Mouse (Mus musculus) forebrain, embryonic 10.5 days (tissue): ENCODE measurements around the gene Morn2. TPM values are rescaled to one million over a fixed set of nuclear protein-coding genes. Genes with fewer than 3 reads are reported as not detected.
A peak's percentile ranks its signal among the peaks of the same experiment; 100 is the strongest.

Source experiments
- DNase-seq: peaks from one replicate; pipeline ENCODE4 v3.0.0-alpha.2; 2017; ENCODE audit warnings: low spot score; ENCODE audit errors: extremely low spot score
- H3K27ac ChIP-seq: fragments of 300-500 bp; sonication (generic); 2 replicates; pipeline ENCODE4 v1.5.1; 2016; ENCODE audit warnings: mild to moderate bottlenecking
- H3K27me3 ChIP-seq: fragments of 300-500 bp; sonication (generic); 2 replicates; pipeline ENCODE4 v1.6.1; 2016; ENCODE audit warnings: mild to moderate bottlenecking; ENCODE audit not compliant: poor library complexity, severe bottlenecking
- H3K36me3 ChIP-seq: fragments of 300-500 bp; sonication (generic); replicated peaks from 2 replicates; pipeline ENCODE4 v1.6.1; 2016; ENCODE audit warnings: mild to moderate bottlenecking, moderate library complexity
- H3K4me1 ChIP-seq: fragments of 300-500 bp; sonication (generic); 2 replicates; pipeline ENCODE4 v1.6.1; 2016
- H3K4me3 ChIP-seq: fragments of 300-500 bp; sonication (generic); 2 replicates; pipeline ENCODE4 v1.5.1; 2016; ENCODE audit warnings: mild to moderate bottlenecking, moderate library complexity
- H3K9me3 ChIP-seq: fragments of 300-500 bp; sonication (generic); 2 replicates; pipeline ENCODE4 v1.6.1; 2016; ENCODE audit warnings: mild to moderate bottlenecking, moderate library complexity
- WGBS: fragments of 180-500 bp; shearing (Covaris S2); methylation state at CpG from one replicate; pipeline ENCODE4 v1.1.7; 2016; 5-methylcytosine and 5-hydroxymethylcytosine counted together
- polyA plus RNA-seq: library from polyadenylated mRNA; unstranded; fragments of >200 nt; fragmentation: Nextera tagmentation; extraction: Ambion mirVana; gene quantifications from 2 replicates; pipeline ENCODE4 v1.2.1, GENCODE M21; 2016

Gene Morn2
- polyA plus RNA-seq, 1 experiment from 2014 or later, result 35.1 TPM

DNA sequence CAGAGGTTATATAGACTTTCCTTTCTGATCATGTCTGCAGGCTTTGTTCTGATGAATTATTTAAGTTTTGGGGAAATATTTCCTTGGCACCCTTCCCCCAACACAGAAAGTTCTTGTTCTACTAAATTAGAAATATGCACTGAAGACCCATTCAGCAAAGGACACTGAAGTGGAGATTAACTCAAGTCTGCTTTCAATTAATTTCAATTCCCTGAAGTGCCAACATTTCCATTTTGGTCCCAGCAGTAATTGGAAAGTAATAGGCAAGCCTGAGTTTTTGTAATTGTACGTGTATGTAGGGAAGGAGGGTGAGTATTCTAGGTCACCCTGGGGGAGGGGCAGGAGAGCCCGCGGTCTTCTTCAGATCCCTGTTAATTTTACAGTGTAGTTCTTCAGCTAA lies 36.4 kb downstream of the Morn2 start:
- DNase-seq, result no peak
- Histone ChIP-seq H3K27ac (no peak overlapping the region), H3K4me3 (no peak overlapping the region), H3K4me1 (no peaks in the 10 kb centered on the region), H3K27me3 (no peaks in the 10 kb centered on the region), H3K9me3 (no peaks in the 10 kb centered on the region), H3K36me3 (no peaks in the 10 kb centered on the region)
- 81% methylated on average over 3 of the region's 3 CpGs for WGBS

- 92% methylated on average over 2 of the region's 2 CpGs for WGBS
- no peak overlapping the region for H3K4me3 ChIP-seq
Observed at GRCm38 (mm10) chr17:80332386-80332785, 42.4 kb downstream of the Morn2 start.

GRCm38 (mm10) chr17:80345277-80345676 lies 55.3 kb downstream of the Morn2 start:
- H3K4me3 ChIP-seq, result no peak overlapping the region
- H3K36me3 ChIP-seq, result no peaks in the 10 kb centered on the region
- H3K27ac ChIP-seq, result no peak overlapping the region
- peaks cover 13% of the 10 kb centered on the region for H3K4me1 ChIP-seq
- WGBS, result 78% methylated on average over 4 of the region's 4 CpGs
- H3K27me3 ChIP-seq, result 0 out of 2 replicates have a peak, but pooled peaks cover 4% of the 10 kb centered on the region
- DNase-seq, result no peak
- H3K9me3 ChIP-seq, result 0 out of 2 replicates have a peak, but pooled peaks cover 3% of the 10 kb centered on the region

More at GRCm38 (mm10) chr17:80332386-80332785, 42.4 kb downstream of the Morn2 start:
- Histone ChIP-seq H3K4me1 (no peaks in the 10 kb centered on the region), H3K27me3 (no peaks in the 10 kb centered on the region), H3K27ac (no peak overlapping the region), H3K36me3 (no peaks in the 10 kb centered on the region), H3K9me3 (no peaks in the 10 kb centered on the region)
- no peak for DNase-seq

- peak; percentile 37 for DNase-seq
- H3K36me3 ChIP-seq, result no peaks in the 10 kb centered on the region
- WGBS, result 34% methylated on average over 11 of the region's 11 CpGs
- H3K27me3 ChIP-seq, result 0 out of 2 replicates have a peak, but pooled peaks cover 4% of the 10 kb centered on the region
- 0 out of 2 replicates have a peak, but pooled peaks cover 3% of the 10 kb centered on the region for H3K9me3 ChIP-seq
- peaks cover 13% of the 10 kb centered on the region for H3K4me1 ChIP-seq
- H3K4me3 ChIP-seq, result no peak overlapping the region
- peak overlapping the region; percentile 6; the same call in 1 of the 2 replicates for H3K27ac ChIP-seq
Observed at GRCm38 (mm10) chr17:80346591-80347125, 56.7 kb downstream of the Morn2 start.

Other genes with a start within 250 kb of the Morn2 start
- gene Hnrnpll, start 227.9 kb upstream of the Morn2 start, polyA plus RNA-seq, result 81.2 and 86.2 TPM in 2 replicates
- 13.4 and 15.5 TPM in 2 replicates for gene Galm, start 162.7 kb upstream of the Morn2 start, polyA plus RNA-seq
- gene Srsf7, start 82.9 kb upstream of the Morn2 start, polyA plus RNA-seq, result 917 and 919 TPM in 2 replicates
- gene Ttc39d, start 82.7 kb upstream of the Morn2 start, polyA plus RNA-seq, result 0.09 and 0.20 TPM in 2 replicates
- 64.1 and 66.8 TPM in 2 replicates for gene Gemin6, start 65.8 kb upstream of the Morn2 start, polyA plus RNA-seq
- gene Dhx57, start 273 bp downstream of the Morn2 start, polyA plus RNA-seq, result 15.0 and 16.3 TPM in 2 replicates
- 0.20 and 0.97 TPM in 2 replicates for gene Arhgef33, start 17.2 kb downstream of the Morn2 start, polyA plus RNA-seq
- 0.63 TPM in 1 of 2 replicates, not detected in the other for gene Gm10190, start 83.3 kb downstream of the Morn2 start, polyA plus RNA-seq
- gene Sos1, start 190.2 kb downstream of the Morn2 start, polyA plus RNA-seq, result 4.3 and 4.8 TPM in 2 replicates